Mouse (Mus musculus): Measurements from ENCODE around the gene Snap23.

DNA sequence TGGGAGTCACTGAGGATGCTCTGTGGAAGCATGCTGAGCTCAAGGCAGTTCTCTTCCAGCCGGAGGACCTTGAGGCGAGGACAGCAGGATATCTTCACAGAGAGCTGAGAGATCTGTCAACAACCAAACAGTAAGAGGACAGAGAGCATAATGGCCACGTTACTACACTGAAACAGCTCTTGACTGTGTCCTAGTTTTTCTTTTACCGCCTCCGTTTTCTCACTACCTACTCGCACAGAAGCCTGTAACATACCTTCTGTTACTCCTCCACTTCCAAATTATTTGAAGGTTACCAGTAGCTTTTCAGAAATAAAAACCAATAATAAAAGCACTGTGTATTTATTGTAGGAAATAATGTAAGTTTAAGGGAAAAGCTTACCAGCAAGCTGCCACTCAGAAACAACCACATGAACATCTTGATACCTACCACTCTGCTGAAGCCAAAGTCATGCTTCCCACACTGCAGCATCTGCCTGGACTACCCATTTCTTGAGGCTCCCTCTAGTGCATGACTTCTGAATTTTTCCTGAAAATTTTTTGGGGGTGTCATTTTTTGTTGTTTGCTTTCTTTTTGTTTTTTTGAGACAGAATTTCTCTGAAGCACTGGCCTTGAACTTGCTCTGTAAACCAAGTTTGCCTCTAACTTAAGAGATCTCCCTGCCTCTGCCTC, 38.7 kb downstream of the Snap23 start:
- TF ChIP-seq EP300 (IDR thresholded peaks at IDR 0.05; ENCODE audit: low read depth) (no peak), CTCF (IDR thresholded peaks at IDR 0.05; ENCODE audit: low read depth) (peak; percentile 40)

All from liver, embryonic 14.5 days (tissue).